Mouse (Mus musculus) myocyte (in vitro differentiated cells): Measurements from ENCODE around the gene Iqgap2.

Experiments used
- CEBPB ChIP-seq: IDR thresholded peaks from 2 replicates; pipeline ENCODE4 v1.6.1; 2011; ENCODE audit warnings: mild to moderate bottlenecking, moderate library complexity; ENCODE audit not compliant: poor library complexity, insufficient read depth, severe bottlenecking
- E2F4 ChIP-seq: IDR thresholded peaks from one replicate; pipeline ENCODE4 v1.6.1; 2011; ENCODE audit warnings: mild to moderate bottlenecking, control low read depth, moderate library complexity; ENCODE audit not compliant: insufficient read depth
- MAX ChIP-seq: IDR thresholded peaks from one replicate; pipeline ENCODE4 v1.6.1; 2011; ENCODE audit warnings: low read depth, mild to moderate bottlenecking, control low read depth
- MYOD1 ChIP-seq, 3 experiments: IDR thresholded peaks; one replicate each; pipeline ENCODE4 v1.6.1; 2011; ENCODE audit warnings: control low read depth in 2 of 3, low read depth in 2 of 3, mild to moderate bottlenecking in 2 of 3, moderate library complexity in 1 of 3; ENCODE audit not compliant: insufficient read length in 2 of 3, control insufficient read depth in 1 of 3
- MYOG ChIP-seq, 3 experiments: IDR thresholded peaks; one replicate each; pipeline ENCODE4 v1.6.1; 2011; ENCODE audit warnings: control low read depth in 2 of 3, low read depth in 2 of 3, mild to moderate bottlenecking in 2 of 3; ENCODE audit not compliant: insufficient read length in 2 of 3, control insufficient read depth in 1 of 3, insufficient read depth in 1 of 3
- POLR2A ChIP-seq: IDR thresholded peaks from one replicate; pipeline ENCODE4 v1.6.1; 2011; ENCODE audit warnings: low read depth, mild to moderate bottlenecking, control low read depth, moderate library complexity; ENCODE audit not compliant: insufficient read length
- POLR2AphosphoS2 ChIP-seq: IDR thresholded peaks from one replicate; pipeline ENCODE4 v1.6.1; 2011; ENCODE audit warnings: low read depth, control low read depth; ENCODE audit not compliant: insufficient read length
- REST ChIP-seq: IDR thresholded peaks from one replicate; pipeline ENCODE4 v1.6.1; 2011; ENCODE audit warnings: mild to moderate bottlenecking, control low read depth, moderate library complexity; ENCODE audit not compliant: insufficient read depth, insufficient read length
- TCF12 ChIP-seq: IDR thresholded peaks from one replicate; pipeline ENCODE4 v1.6.1; 2011; ENCODE audit warnings: mild to moderate bottlenecking, control low read depth; ENCODE audit not compliant: poor library complexity, insufficient read depth, severe bottlenecking
- USF1 ChIP-seq: IDR thresholded peaks from one replicate; pipeline ENCODE4 v1.6.1; 2011; ENCODE audit warnings: low read depth, mild to moderate bottlenecking, control low read depth, moderate library complexity

DNA sequence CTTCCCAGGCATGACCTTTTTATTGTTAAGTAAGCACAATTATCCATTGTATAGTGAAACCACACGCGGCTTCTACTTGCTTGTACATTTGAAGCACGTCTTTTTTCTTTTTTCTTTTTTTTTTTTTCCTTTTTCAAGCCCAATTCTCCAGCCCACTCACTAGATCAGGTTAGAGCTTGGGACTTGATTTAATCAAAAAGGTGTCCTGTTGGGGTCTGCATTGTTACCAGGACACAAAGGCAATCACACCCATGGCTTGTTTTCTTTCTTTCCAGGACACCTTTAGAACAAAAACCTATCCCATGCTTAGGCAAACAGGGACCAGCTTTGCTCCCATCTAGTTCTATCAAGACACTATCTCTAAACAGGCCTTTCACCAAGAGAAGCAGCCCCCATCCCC is 59.0 kb downstream of the Iqgap2 start:
- TF ChIP-seq POLR2A (no peak), USF1 (no peak), MYOD1 (IDR thresholded peaks at IDR 0.05; ENCODE audit: control insufficient read depth in 1 of 3, insufficient read length in 2 of 3, low read depth in 2 of 3) (no peak), CEBPB (no peak), E2F4 (no peak), MYOG (IDR thresholded peaks at IDR 0.05; ENCODE audit: control insufficient read depth in 1 of 3, insufficient read depth in 1 of 3, insufficient read length in 2 of 3, low read depth in 2 of 3) (no peak), MAX (no peak), TCF12 (no peak), POLR2AphosphoS2 (no peak), REST (no peak)
